Mouse (Mus musculus) C2C12 (cell line): ENCODE measurements around the gene Naaladl1.

Experiments used
- CEBPB ChIP-seq: IDR thresholded peaks from one replicate; pipeline ENCODE4 v1.6.1; 2011; ENCODE audit warnings: low read depth, mild to moderate bottlenecking, control low read depth, moderate library complexity
- CTCF ChIP-seq: IDR thresholded peaks from one replicate; pipeline ENCODE4 v1.5.1; 2011; ENCODE audit not compliant: control insufficient read depth, insufficient read depth, insufficient read length
- MAX ChIP-seq: IDR thresholded peaks from one replicate; pipeline ENCODE4 v1.6.1; 2011; ENCODE audit warnings: mild to moderate bottlenecking, control low read depth

DNA sequence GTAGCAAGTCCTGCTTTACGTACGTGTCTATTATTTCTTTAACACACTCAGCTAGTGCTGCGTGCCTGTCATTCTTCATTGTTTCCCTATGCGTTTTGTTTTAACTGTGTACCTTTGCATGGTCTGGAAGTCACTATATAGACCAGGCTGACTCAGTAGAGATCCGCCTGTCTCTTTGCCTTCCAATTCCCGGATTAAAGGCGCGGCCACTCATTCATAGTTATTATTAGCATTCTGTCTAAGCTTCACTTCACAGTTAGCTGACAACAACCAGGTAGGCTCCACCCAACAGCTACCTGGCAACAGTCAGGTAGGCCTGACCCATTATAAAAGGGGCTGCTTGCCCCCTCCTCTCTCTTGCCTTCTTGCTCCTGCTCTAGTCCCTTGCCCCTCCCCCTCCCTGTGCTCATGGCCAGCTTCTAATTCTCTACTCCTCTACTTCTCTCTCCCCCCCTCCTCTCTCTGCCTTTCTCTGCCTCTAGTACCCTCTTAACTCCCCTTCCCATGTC, 13.1 kb downstream of the Naaladl1 start:
- TF ChIP-seq CTCF (no peak), MAX (no peak), CEBPB (no peak)
